Mouse (Mus musculus) C3H10T1/2 (cell line): ENCODE results near the gene Rnps1. TPM values are rescaled to one million over a fixed set of nuclear protein-coding genes. Genes with fewer than 3 reads are reported as not detected.

ENCODE experiments used
- polyA plus RNA-seq, 2 experiments: library from polyadenylated mRNA; unstranded; fragments of >200 nt; fragmentation: generic; extraction: Trizol; gene quantifications; one replicate each; pipeline ENCODE4 v1.2.1; 2012; ENCODE audit warnings: missing spikeins in 2 of 2

Rnps1 gene
- polyA plus RNA-seq = 10 to 100 TPM; 74.1 to 82.9 TPM

DNA sequence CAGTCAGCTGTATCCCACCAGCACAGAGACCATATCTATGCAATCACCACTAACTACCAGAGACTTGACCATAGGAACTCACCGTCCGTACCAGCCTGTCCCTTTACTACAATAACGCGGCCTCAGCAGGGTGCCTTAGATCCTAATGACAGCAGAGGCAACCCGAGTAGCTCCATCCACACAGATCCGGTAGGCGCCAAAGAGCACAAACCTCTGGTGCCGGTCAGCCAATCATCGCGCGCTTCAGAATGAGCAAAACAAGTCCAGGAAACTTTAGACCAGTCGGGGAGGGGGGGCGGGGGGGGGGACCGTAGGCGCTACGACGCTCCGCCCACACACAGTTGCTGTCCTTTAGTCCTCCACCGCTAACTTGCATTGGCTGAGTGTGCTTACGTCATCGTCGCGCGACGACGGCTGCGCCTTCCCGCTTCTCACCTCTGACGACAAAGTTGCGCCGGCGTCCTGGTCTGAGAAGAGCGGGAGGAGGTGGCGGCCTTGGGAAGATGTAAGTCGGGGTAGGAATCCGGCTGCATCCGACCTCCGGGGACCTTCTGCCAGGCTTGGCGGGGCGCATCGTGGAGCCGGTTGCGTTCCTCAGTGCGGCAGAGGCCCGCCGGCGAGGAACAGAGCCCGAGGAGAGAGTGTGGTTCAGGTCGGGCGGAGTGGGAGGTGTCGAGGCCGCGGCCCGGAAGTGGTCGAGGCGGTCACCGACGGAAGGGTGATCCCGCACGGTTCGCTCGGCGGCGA is at the start of gene Rnps1:
Rnps1 (plus strand) TSS at position 336 of the 747 bp plus-strand sequence.

DNA sequence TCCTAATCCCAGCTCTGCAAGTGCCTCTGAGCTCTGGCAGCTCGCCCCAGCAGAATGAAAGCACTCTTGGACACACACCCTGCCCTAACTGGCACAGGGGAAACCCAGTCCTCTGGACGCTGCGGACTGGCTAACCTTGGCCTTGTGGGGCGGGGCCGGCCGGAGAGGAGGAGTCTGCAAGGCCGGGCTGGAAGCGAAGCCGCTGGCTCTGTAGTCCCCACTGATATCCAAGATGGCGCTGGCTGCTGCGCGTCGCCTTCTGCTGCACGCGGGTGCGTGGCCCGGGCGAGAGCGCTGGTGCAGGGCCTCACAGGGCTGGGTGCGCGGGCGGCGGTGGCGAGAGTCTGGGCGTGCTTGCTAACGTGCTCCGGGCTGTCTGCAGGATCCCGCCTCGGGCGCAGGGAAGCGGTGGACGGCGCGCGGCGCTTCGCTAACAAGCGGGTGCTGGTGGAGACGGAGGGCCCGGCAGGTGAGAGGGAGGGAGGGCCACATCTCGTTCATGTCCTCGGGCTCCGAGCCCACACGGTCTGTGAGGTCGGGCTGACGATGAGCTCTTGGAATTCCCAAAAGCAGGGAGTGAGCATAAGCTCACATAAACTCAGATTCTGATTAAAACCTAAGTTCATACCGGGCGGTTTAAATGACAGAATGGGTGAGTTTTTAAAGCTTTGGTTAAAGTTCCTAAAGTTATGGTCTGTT is 12.3 kb downstream of the Rnps1 start, which contains the start of gene Eci1:
Eci1 (plus strand) TSS at position 171 of the 699 bp plus-strand sequence.

GRCm38 (mm10) chr17:24442632-24443155 is 28.3 kb downstream of the Rnps1 start, which contains the start of gene Dnase1l2:
Gene Dnase1l2, minus strand, starts transcription at chr17:24443105.

GRCm38 (mm10) chr17:24469910-24470602 is 55.7 kb downstream of the Rnps1 start, which contains the start of the genes E4f1 and Pgp:
Gene E4f1, minus strand, starts transcription at chr17:24470313.
Gene Pgp, plus strand, starts transcription at chr17:24470392.

DNA sequence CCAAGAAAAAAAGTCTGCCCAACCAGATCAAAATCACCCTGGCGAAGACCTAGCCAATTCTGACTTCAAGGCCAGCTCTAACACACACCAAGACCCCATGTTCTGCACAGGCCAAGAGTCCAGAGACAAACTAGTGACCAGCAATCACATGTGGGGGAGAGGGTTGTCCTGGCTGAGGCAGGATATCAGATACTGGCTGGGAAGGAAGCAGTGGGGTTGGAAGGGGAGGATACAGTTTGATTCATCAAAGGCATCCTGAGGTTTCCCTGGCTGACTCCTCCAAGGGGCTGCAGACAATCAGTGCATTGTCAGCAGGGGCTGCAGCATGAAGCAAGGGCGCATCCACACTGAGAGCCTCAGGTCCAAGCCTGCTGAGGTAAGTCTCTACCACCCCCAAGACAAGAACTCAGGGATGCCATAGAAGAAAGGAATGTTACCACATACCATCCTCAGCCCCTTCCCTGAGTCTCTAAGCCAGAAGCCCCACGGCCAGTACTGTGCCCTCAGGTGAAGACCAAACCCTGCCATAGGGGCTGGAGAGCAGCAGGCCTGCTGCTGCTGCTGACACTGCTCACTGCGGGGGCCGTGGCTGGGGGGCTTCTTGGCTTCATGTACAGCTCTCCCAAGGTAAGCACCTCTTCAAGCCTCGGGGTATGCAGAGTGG is 59.4 kb downstream of the Rnps1 start, which contains the start of gene Bricd5:
Bricd5 (plus strand) TSS at position 273 of the 664 bp plus-strand sequence.

Other genes with a start within 250 kb of the Rnps1 start
- gene Atp6v0c, start 244.9 kb upstream of the Rnps1 start, polyA plus RNA-seq = 100 to 1,000 TPM; 513 to 615 TPM
- 1 to 10 TPM in 1 of 2 experiments, under 1 TPM in 1; 0.42 to 4.6 TPM for gene Tbc1d24, start 209.0 kb upstream of the Rnps1 start, polyA plus RNA-seq
- 1 to 10 TPM in 1 of 2 experiments, under 1 TPM in 1; 0.22 to 1.1 TPM for gene Ntn3, start 205.0 kb upstream of the Rnps1 start, polyA plus RNA-seq
- 1 to 10 TPM; 6.6 to 7.0 TPM for gene Tedc2, start 193.7 kb upstream of the Rnps1 start, polyA plus RNA-seq
- 10 to 100 TPM; 28.1 to 29.1 TPM for gene Ccnf, start 163.1 kb upstream of the Rnps1 start, polyA plus RNA-seq
- gene Abca17, start 63.5 kb upstream of the Rnps1 start, polyA plus RNA-seq = under 1 TPM in 1 of 2 experiments, not detected in 1; 0.01 TPM
- gene Abca3, start 62.6 kb upstream of the Rnps1 start, polyA plus RNA-seq = 10 to 100 TPM in 1 of 2 experiments, 1 to 10 TPM in 1; 2.9 to 15.9 TPM
- gene Eci1, start 12.1 kb downstream of the Rnps1 start, polyA plus RNA-seq = 100 to 1,000 TPM in 1 of 2 experiments, 10 to 100 TPM in 1; 64.8 to 150 TPM
- gene Dnase1l2, start 28.5 kb downstream of the Rnps1 start, polyA plus RNA-seq = 1 to 10 TPM in 1 of 2 experiments, under 1 TPM in 1; 0.20 to 3.1 TPM
- gene E4f1, start 55.7 kb downstream of the Rnps1 start, polyA plus RNA-seq = 10 to 100 TPM in 1 of 2 experiments, 1 to 10 TPM in 1; 9.2 to 27.4 TPM
- 10 to 100 TPM; 31.3 to 84.9 TPM for gene Pgp, start 55.8 kb downstream of the Rnps1 start, polyA plus RNA-seq
- gene Bricd5, start 59.3 kb downstream of the Rnps1 start, polyA plus RNA-seq = under 1 TPM; 0.07 to 0.13 TPM
- gene Mlst8, start 64.5 kb downstream of the Rnps1 start, polyA plus RNA-seq = 10 to 100 TPM; 11.5 to 32.9 TPM
- under 1 TPM; 0.26 to 0.51 TPM for gene Caskin1, start 74.0 kb downstream of the Rnps1 start, polyA plus RNA-seq
- 100 to 1,000 TPM in 1 of 2 experiments, 10 to 100 TPM in 1; 68.5 to 103 TPM for gene Traf7, start 113.4 kb downstream of the Rnps1 start, polyA plus RNA-seq
- gene Rab26, start 119.6 kb downstream of the Rnps1 start, polyA plus RNA-seq = under 1 TPM; 0.11 to 0.22 TPM
- 10 to 100 TPM in 1 of 2 experiments, 1 to 10 TPM in 1; 6.9 to 98.9 TPM for gene Pkd1, start 135.3 kb downstream of the Rnps1 start, polyA plus RNA-seq
- gene Tsc2, start 218.1 kb downstream of the Rnps1 start, polyA plus RNA-seq = 100 to 1,000 TPM in 1 of 2 experiments, 10 to 100 TPM in 1; 78.3 to 110 TPM
- gene Nthl1, start 218.1 kb downstream of the Rnps1 start, polyA plus RNA-seq = 10 to 100 TPM; 27.3 to 51.1 TPM
- 10 to 100 TPM in 1 of 2 experiments, 1 to 10 TPM in 1; 2.8 to 26.5 TPM for gene Slc9a3r2, start 235.8 kb downstream of the Rnps1 start, polyA plus RNA-seq
- not detected for gene Npw, start 243.9 kb downstream of the Rnps1 start, polyA plus RNA-seq